Mouse (Mus musculus) urinary bladder, postnatal 14 days (tissue): Measurements from ENCODE around the gene 2310022B05Rik.

ENCODE experiments used
- DNase-seq: peaks from one replicate; pipeline ENCODE4 v3.0.0; 2021; ENCODE audit warnings: low spot score

2310022B05Rik gene

DNA sequence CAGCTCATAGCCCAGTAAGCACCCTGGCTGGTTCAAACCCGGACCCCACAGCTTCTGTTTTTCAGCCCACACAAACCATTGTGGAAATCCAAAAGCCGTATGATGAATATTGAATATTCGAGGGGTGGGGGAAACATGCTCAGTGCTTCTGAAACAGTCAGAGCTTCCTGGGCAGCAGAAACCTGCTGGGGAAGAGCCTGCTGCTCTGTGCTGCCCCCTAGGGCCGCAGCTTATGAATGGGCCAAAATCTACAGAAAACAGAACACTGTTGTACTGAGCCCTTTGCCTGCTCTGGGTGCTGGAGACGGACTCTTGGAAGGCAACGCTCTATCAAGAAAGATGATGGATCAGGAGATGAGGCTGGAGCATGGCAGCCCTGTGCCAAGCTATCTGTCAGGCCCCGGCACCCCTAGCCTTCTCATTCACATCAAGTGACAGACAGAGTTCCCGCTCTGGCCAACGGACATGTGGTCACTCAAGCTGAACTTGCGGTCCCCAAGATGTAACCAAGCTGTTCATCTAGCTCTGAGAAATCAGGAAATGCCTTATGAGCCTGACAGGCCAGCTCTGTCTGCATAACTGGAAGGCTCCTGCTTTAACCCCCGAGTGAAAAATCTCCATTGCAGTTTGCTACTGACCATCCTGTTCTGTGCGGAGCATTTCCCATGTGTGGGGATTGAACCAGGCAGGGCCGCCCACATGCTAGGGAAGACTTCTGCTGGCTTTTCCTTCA, 54.8 kb downstream of the 2310022B05Rik start:
- DNase-seq = no peak

DNA sequence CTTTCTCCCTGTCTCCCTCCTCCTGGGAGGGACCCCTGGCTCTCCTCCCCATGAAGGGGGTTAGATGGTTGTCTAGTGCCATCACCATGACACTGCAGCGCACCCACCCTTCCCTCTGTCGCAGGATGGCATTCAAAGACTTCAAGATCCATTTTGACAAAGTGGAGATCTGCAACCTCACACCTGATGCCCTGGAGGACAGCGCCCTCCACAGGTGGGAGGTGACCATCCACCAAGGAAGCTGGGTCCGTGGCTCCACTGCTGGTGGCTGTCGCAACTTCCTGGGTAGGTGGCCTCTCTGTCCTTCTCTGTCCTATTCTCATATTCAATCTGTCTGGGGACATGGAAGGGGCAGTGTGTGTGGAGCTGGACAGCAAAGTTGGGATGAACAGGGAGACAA, 59.1 kb downstream of the 2310022B05Rik start:
- no peak for DNase-seq

DNA sequence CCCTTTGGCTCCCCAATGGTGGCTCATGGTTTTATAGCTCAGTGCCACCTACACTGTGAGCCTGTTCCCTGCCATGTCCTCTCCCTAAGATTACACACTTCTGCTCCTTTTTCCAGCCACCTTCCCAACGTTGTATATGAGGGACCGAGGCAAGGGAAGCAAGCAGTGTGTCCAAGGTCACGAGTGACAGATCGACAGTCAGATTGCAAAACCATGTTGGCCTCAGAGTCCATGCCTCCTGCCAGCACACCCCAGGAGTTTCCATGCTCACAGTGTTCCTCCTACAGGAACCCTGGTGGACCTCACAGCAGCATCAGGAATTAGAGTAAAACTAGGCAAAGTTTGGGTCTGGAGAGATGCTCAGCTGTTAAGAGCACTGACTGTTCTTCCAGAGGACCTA, 73.8 kb downstream of the 2310022B05Rik start:
- no peak for DNase-seq

DNA sequence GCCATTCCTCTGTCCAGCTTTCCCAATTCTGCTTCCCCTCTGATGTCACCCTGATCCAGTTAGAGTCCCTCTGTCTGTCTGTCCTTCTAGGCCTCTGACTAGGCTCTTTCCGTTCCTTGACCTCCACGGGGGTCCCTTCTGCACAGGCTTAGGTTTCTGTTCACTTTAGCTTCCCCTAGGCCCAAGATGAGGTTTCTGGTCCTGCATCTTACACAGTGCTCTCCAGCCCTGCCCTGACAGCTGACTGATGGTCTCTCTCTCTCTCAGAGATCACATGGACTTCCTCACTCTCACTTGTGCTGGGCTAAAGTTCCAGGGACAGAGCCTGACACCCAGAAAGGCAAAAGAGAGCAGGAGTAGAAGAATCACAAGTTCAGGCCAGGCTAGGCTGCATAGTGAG, 76.6 kb downstream of the 2310022B05Rik start:
- no peak for DNase-seq
